Mouse (Mus musculus): Measurements from ENCODE around the gene Ankrd28.
"Not testable (repeated sequence)": the region's sequence is repeated elsewhere in the genome, so short reads cannot be mapped to it uniquely, and the experiment has no call there.

Gene Ankrd28

DNA sequence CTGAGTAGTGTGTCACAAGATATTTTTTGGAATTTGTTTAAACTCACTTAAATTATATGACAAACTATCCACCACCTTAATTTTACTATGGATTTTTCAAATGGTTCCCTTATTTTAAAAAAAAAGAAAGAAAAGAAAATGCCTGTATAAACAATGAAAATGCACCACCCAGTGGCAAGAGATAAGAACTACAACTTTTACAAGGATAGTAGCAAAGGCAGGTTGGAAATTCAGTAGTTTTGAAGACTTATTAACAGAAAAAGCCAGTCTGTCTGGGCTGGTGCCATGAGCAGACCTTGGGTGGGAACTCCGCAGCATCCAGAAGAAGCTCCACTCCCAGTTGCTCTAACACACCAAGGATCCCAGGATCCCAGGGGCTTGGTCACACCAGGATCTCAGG lies 39.7 kb downstream of the Ankrd28 start:
- peak; percentile 54 for DNase-seq

- peak; percentile 38 for DNase-seq
Measured at GRCm38 (mm10) chr14:31786906-31787305, 43.5 kb downstream of the Ankrd28 start.

DNA sequence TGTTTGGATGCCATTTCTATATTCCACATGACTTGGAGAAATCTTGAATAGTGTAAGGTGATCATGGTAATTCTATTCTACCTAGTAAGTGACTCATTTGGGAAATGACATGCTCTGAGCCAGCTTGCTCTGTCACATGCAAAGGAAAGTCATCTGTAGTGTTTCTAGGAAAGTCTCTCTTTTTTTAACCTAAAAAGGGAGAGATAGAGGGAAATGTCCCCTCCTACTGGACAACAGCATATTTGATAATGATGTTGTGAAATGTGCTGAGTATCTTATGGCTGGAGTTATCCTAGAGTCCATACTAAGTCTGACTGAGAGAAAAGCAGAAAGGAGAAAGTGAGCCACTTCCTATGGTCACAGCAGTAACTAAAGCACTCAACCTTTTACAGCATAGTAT lies 44.8 kb downstream of the Ankrd28 start:
- DNase-seq: no peak

DNA sequence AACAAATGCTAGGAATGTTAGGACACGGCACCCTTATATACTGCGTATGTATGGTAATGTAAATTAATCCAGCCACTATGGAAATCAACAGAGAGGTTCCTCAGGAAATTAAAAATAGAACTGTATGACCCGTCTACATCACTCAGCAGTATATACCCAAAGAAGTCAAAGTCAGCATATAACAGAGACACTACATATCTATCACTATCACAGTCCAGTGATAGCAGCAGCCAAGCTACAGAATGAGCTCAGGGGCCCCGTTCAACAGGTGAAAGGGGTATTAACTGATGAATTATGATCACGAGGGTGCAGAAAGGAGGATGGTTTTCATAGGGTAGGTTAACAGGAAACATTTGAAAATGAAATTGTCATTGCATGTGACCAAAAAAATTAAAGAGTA lies 45.5 kb downstream of the Ankrd28 start:
- no peak for DNase-seq

GRCm38 (mm10) chr14:31781309-31782049 lies 49.0 kb downstream of the Ankrd28 start:
- DNase-seq: peak; percentile 53

DNA sequence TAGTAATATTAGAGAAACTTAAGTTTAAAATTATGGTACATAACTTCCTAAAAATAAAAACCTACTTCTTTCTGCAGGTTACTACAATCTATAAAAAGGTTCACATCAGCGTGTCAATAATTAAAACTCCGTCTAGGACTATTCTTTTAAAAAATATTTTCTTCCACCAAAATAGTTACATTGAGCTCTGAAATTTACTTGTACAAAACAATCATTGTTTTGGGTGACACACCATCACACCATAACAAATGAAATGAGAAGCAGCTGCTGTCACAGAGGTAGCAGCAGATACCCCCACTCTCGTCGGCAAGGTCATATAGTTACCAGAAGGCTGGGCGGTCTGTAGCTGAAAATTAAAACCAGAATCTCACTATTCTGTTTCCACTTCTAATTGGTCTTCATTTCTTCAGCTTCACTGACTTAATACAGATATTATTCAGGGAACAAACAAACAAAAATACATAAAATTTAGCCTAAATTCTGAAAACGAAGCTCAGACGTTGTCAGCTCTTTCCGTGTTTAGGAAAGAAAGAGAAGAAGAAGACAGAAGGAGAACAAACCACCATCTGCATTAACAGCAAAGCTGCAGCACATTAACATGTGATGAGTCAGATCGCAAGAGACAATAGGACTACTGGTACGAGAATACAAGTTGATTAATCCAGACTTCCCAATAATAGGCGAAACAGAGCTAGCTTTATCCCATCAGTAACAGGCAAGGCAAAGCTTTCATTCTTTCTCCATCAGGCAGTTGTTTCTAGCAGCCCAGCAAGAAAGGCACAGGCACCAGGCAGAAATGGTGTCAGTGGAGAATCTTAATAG lies 49.8 kb downstream of the Ankrd28 start:
- DNase-seq: peak; percentile 79

GRCm38 (mm10) chr14:31773518-31773917 lies 56.9 kb downstream of the Ankrd28 start:
- no peak for DNase-seq

- DNase-seq: no peak
Measured at GRCm38 (mm10) chr14:31772251-31772650, 58.2 kb downstream of the Ankrd28 start.

DNA sequence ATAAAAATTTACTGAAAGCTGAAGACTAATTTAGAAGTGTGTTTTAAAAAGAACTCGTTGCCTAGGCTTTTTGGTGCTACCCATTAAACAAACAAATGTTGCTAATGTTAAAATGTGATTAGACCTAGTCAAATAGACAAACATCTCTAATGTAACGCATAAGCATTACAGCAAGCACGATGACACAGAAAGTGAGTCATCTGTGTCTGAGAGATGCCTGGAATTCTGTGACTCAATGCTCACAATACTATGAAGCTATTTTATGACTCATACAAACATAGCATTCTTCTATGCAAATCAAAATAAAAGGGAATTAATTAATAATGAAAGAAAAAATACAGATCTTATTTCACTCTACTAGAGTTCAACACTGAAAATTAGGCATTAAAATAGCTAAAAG lies 61.9 kb downstream of the Ankrd28 start:
- no peak for DNase-seq

- DNase-seq: no peak
Measured at GRCm38 (mm10) chr14:31764083-31764482, 66.4 kb downstream of the Ankrd28 start.

DNA sequence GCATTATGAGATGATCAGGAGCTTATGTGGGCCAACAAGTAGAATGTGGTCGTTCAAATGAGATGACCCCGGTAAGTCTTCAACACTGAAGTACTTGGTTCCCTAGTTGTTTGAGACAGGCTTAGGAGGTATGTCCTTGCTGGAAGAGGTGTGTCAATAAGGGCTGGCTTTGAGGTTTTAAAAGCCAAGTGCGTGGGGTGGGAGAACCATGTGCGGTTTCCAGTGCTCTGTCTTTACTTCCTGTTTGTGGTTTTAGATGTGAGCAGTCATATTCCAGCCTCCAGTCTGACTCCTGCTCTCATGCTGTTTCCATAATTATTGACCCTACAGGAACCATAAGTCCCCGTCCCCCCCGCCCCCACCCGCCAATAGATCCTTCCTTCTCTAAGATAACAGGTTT lies 68.7 kb downstream of the Ankrd28 start:
- no peak for DNase-seq

DNA sequence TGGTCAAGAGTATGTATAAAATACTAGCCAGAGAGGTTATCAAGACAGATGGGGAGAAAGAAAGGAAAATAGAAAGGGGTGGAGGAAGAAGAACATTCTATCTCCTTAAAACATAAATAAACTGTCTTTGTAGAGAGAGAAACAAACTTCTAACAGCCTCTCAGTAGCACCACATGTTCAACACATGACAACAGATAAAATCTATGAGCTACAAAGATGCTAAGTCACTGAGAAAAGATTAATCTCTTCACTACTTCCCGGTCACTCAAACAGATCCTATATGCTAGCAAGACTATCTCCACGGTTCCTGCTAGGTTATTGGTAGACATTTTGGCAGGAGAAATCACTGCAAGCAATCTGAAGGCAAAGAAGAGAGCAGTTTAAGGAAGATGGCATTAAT lies 71.3 kb downstream of the Ankrd28 start:
- no peak for DNase-seq

GRCm38 (mm10) chr14:31758410-31758809 lies 72.0 kb downstream of the Ankrd28 start:
- DNase-seq: not testable (repeated sequence)

GRCm38 (mm10) chr14:31748239-31748873 lies 82.1 kb downstream of the Ankrd28 start:
- DNase-seq: peak; percentile 28

DNA sequence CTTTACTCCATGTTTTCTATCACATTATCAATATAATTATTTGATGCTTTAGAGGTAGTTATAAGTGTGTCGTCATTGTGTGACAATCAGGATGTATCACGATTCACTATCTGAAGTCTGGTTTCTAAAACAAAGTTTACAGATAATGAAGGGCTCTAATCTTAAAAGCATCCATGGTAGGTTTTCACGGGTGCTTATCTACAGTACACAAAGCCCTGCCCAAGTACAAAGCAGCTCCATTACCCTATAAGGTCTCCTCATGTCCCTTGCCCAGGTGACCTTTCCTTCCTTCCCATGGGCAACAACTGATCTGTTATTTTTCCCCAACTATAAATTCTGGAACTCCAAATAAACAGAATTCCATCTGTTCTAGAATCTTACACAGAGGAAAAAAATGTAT lies 87.9 kb downstream of the Ankrd28 start:
- DNase-seq: no peak

DNA sequence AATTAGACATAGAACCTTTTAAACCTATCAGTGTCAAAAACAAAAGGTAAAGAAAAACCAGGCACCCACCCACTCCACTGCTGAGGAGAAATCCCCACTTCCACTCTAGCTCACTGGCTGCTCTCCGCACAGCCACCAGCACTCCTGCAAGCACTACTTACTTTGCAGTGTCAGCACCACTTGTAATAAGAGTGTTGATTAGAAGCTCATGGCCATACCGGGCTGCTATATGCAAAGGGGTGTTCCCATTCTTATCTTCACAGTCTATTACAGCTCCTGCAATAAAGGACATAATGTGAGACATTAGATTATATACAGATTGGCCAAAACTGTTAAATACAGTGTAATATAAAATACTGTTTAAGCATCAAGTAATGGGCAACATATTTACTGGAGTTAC lies 95.6 kb downstream of the Ankrd28 start:
- DNase-seq: no peak

DNA sequence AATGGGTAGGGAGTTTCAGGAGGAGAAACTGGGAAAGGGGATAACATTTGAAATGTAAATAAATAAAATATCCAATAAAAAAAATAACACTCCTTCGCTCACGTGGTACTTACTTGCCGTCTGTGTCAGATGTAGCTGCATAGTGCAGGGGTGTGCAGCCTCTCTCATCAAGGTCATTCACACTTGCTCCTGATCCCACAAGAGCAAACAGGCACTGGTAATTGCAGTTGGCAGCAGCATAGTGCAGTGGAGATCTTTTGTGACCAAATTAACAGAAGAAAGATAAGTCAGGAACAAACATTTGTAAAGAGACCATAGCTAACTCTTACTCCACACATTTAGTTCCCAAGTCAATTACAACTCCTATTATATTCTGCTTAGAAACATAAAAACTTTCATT lies 102.9 kb downstream of the Ankrd28 start:
- DNase-seq: no peak

DNA sequence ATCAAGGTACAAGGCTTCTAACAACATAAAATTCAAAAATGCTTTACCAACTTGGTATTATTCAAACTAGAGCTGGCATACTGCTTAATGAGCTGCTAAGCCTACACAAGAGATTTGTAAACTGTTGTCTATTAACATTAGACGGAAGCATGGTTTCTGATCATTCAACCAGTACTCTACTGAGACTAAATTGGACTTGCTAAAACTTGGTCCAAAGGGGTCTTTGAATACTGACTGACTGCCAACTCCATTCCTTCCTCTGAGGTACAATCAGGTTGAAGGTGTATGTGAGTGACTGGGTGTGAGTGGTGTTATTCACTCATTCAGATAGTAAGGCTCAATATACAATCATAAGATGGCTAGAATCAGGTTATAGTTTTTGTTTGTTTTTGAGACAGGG lies 107.7 kb downstream of the Ankrd28 start:
- DNase-seq: no peak

GRCm38 (mm10) chr14:31721256-31721655 lies 109.2 kb downstream of the Ankrd28 start:
- no peak for DNase-seq

DNA sequence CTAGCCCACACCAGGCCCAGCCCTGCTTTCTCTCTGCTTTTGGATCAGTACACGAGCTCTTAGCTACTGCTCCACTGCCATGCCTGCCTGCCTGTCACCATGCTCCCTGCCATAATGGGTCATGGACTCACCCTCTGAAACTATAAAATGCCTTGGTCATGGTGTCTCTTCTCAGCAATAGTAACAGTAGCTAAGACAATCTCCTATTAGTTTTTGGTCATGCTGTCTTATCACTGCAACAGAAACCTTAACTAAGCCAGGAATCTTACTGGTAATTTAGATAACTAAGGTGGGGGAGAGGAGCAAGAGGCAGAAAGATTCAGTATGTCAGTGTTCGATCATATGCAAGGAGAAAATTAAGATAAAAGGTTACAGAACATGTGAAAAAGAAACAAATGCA lies 112.1 kb downstream of the Ankrd28 start:
- no peak for DNase-seq

DNA sequence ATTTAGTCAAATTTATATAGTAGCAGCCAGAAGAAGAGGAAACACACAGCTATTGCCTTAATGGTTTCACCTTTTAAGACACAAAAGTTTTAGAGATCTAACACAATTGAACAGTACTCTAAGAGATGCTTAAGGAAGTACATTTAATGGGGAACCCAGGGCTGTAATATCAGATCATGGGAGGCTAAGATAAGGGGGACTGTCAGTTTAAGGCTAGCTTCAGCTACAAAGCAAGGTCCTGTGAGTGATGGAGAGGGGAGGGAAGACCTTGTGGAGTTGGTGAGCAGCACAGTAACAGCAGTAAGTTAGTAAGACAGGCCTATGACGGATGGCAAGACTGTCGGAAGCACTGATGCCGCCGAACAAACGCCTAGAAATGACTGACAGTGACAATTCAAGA lies 113.1 kb downstream of the Ankrd28 start:
- no peak for DNase-seq

GRCm38 (mm10) chr14:31715669-31716068 lies 114.8 kb downstream of the Ankrd28 start:
- no peak for DNase-seq

- no peak for DNase-seq
Measured at GRCm38 (mm10) chr14:31709343-31709742, 121.1 kb downstream of the Ankrd28 start.

DNA sequence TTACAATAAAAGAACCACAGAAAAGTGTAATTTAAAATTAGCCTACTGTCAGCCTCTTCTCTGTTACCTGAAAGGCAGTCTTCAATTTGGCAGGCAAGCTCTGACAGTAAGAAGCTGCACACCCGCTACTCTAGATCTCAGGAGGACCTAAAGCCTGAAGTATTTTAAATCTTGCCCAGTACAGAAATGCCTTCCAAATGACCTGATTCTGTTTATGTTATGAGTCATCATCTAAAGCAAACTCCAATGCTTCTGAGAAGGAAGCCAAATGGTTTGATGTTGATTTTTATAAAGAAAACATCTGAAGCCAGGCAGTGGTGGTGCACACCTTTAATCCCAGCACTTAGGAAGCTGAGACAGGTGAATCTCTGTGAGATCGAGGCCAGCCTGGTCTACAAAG lies 130.1 kb downstream of the Ankrd28 start:
- no peak for DNase-seq
